Mouse (Mus musculus): Measurements from ENCODE around the gene Ano2.

GRCm38 (mm10) chr6:125868516-125868915, 178.3 kb downstream of the Ano2 start:
- no peak for TF ChIP-seq CTCF (IDR thresholded peaks at IDR 0.05; ENCODE audit: low read depth, low read length)
- TF ChIP-seq EP300 (IDR thresholded peaks at IDR 0.05; ENCODE audit: insufficient read depth, low read depth, low read length): no peak
- no peak for TF ChIP-seq POLR2A (IDR thresholded peaks at IDR 0.05; ENCODE audit: insufficient read depth, low read length)

Measured in ES-Bruce4 (cell line).